Mouse (Mus musculus): Measurements from ENCODE around the gene Nup107. TPM values are rescaled to one million over a fixed set of nuclear protein-coding genes. Genes with fewer than 3 reads are reported as not detected.
"Not testable (repeated sequence)": the region's sequence is repeated elsewhere in the genome, so short reads cannot be mapped to it uniquely, and the experiment has no call there.

Nup107 gene
- total RNA-seq, 4 experiments from 2014 or later: 3.8 to 6.4 (median 5.6) TPM

- no peak for DNase-seq (ENCODE audit: low spot score in 2 of 2)
Observed at GRCm38 (mm10) chr10:117738140-117738921, 54.2 kb downstream of the Nup107 start.

GRCm38 (mm10) chr10:117737498-117737897, 55.0 kb downstream of the Nup107 start:
- DNase-seq (ENCODE audit: low spot score in 2 of 2): not testable (repeated sequence)

GRCm38 (mm10) chr10:117737075-117737474, 55.4 kb downstream of the Nup107 start:
- no peak for DNase-seq (ENCODE audit: low spot score in 2 of 2)

GRCm38 (mm10) chr10:117736573-117736972, 55.9 kb downstream of the Nup107 start:
- DNase-seq (ENCODE audit: low spot score in 2 of 2): no peak

- not testable (repeated sequence) for DNase-seq (ENCODE audit: low spot score in 2 of 2)
Observed at GRCm38 (mm10) chr10:117735396-117735795, 57.1 kb downstream of the Nup107 start.

- not testable (repeated sequence) for DNase-seq (ENCODE audit: low spot score in 2 of 2)
Observed at GRCm38 (mm10) chr10:117734104-117734852, 58.2 kb downstream of the Nup107 start.

- DNase-seq (ENCODE audit: low spot score in 2 of 2): not testable (repeated sequence)
Observed at GRCm38 (mm10) chr10:117733626-117734025, 58.9 kb downstream of the Nup107 start.

- no peak for DNase-seq (ENCODE audit: low spot score in 2 of 2)
Observed at GRCm38 (mm10) chr10:117732962-117733592, 59.4 kb downstream of the Nup107 start.

GRCm38 (mm10) chr10:117732184-117732583, 60.3 kb downstream of the Nup107 start:
- no peak for DNase-seq (ENCODE audit: low spot score in 2 of 2)

GRCm38 (mm10) chr10:117731244-117732101, 61.0 kb downstream of the Nup107 start:
- DNase-seq (ENCODE audit: low spot score in 2 of 2): no peak

GRCm38 (mm10) chr10:117730637-117731203, 61.8 kb downstream of the Nup107 start:
- DNase-seq (ENCODE audit: low spot score in 2 of 2): no peak

GRCm38 (mm10) chr10:117730140-117730539, 62.4 kb downstream of the Nup107 start:
- no peak for DNase-seq (ENCODE audit: low spot score in 2 of 2)

- DNase-seq (ENCODE audit: low spot score in 2 of 2): no peak
Observed at GRCm38 (mm10) chr10:117729139-117729814, 63.2 kb downstream of the Nup107 start.

GRCm38 (mm10) chr10:117728574-117728973, 63.9 kb downstream of the Nup107 start:
- no peak for DNase-seq (ENCODE audit: low spot score in 2 of 2)

- DNase-seq (ENCODE audit: low spot score in 2 of 2): no peak
Observed at GRCm38 (mm10) chr10:117727518-117728110, 64.9 kb downstream of the Nup107 start.

- no peak for DNase-seq (ENCODE audit: low spot score in 2 of 2)
Observed at GRCm38 (mm10) chr10:117726888-117727385, 65.6 kb downstream of the Nup107 start.

GRCm38 (mm10) chr10:117726350-117726749, 66.2 kb downstream of the Nup107 start:
- DNase-seq (ENCODE audit: low spot score in 2 of 2): no peak

- no peak for DNase-seq (ENCODE audit: low spot score in 2 of 2)
Observed at GRCm38 (mm10) chr10:117725671-117726070, 66.8 kb downstream of the Nup107 start.

GRCm38 (mm10) chr10:117724804-117725361, 67.6 kb downstream of the Nup107 start:
- DNase-seq (ENCODE audit: low spot score in 2 of 2): no peak
